Mouse (Mus musculus) G1E (cell line): ENCODE results near the gene 1700125H20Rik.

Experiments used
- CTCF ChIP-seq: IDR thresholded peaks from 2 replicates; pipeline ENCODE4 v1.5.1; 2012; ENCODE audit warnings: low read depth, low read length, inconsistent platforms, mixed read lengths
- POLR2AphosphoS5 ChIP-seq: IDR thresholded peaks from 2 replicates; pipeline ENCODE4 v1.6.1; 2012; ENCODE audit warnings: low read depth, low read length, inconsistent platforms; ENCODE audit not compliant: insufficient replicate concordance

GRCm38 (mm10) chr11:85211151-85211550 is 40.9 kb downstream of the 1700125H20Rik start:
- TF ChIP-seq CTCF (no peak), POLR2AphosphoS5 (no peak)
